Mouse (Mus musculus): ENCODE measurements around the gene Plekhg6. TPM values are rescaled to one million over a fixed set of nuclear protein-coding genes. Genes with fewer than 3 reads are reported as not detected.

Gene Plekhg6
- polyA plus RNA-seq, 2 experiments from 2014 or later = not detected

- ATAC-seq = peak; percentile 29
Measured at GRCm38 (mm10) chr6:125353221-125353620, 27.4 kb downstream of the Plekhg6 start.

DNA sequence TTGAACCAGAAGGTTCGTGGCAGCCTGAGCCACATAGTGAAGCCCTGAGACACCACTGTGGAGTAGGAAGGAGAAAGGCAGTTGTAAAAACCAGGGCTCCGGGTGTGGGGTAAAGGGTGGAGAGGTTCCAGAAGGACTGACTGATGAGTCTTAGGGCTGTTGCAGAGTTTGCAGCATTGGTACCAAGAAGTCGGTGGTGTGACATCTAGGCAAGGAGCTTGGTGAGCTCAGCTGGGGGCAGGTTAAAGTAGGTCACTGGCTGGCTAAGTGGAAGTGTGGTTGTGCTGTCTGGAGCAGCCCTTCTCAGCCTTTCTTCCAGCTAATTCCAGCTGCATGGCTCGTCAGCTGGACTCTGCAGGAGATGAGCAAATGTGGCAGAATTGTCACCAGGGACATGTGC is 27.8 kb downstream of the Plekhg6 start:
- no peak for ATAC-seq

GRCm38 (mm10) chr6:125352046-125352384 is 28.6 kb downstream of the Plekhg6 start:
- no peak for ATAC-seq

DNA sequence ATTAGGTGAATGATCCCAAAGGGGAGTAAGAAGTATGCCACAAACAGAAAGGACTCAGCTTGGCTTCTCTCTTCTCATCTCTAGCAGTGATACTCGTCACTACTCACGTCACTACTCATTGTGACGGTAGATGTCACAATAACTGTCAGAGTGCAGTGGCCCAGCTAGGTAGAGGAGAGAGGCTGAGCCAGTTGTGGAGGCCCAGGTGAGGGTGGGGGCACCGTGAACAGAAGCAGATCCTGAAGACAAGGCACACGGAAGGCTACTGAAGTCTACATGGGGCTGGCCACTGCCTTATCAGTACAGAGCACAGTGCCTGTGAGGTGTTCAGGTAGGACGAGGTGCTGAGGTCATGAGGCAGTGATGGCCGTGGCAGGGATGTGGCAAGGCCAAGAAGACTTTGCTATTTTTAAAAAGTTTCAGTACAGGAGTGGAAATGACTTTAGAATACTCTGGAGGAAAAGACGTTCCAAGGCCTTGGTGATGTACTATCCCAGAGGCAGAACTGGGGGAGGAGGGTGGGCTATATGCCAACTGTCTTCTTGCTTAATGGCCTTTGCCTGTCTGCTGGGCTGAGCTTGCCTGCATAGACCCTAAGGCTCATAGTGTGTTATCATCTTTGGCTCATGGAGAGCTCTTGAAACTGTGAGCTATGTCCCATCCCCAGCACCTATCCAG is 29.1 kb downstream of the Plekhg6 start:
- ATAC-seq = no peak

DNA sequence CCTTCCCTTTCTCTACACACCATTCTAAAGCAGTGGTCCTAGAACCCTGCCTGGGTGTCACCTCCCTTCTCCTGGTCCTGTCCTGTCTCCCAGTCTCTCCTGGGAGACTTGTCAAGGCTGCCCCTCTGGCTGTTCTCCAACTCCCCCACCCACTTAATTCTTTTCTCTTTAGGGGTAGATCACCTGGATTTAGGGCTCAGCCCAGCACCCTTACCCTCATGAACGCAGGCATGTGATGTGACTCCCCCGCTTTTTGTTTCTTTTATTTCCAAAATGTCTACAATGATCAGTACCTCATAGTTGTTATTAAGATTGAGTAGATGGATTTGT is 29.6 kb downstream of the Plekhg6 start:
- ATAC-seq = no peak

DNA sequence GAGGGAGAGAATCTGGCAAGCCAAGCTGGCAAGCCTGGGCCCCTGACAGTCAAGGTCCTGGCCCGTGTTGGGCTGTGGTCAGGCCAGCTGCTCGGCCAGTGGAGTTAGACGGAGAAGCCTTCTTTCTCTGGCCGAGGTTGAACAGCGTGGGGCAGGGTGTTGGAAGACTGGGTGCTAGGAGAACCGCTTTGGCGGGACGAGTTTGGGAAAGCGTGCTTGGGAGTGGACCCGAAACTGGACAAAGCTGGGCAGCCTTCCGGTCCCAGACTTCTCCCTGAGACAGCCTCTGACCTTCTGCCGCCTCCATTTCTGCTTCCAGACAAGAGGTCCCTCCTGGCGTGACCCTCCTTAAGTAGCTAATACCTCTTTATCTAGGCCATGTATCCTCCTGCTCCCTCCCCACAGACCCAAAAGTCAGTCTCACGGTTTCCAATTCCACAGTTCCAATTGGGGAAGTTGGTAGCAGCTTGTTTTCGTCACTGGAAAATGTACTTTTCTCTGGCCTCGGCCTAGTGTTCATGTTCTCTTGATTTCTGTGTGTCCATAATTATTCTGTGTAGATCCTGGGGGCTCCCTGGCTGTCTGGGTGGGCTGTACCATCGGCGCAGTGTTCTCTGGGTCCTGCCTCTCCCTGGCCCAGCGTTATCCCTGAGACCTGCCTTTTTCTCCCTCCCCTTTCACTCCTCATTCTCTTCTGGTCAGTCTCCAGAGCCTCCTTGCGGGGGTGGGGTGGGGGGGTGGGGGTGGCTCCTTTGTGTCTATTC is 30.2 kb downstream of the Plekhg6 start:
- ATAC-seq = no peak

GRCm38 (mm10) chr6:125349575-125350230 is 30.9 kb downstream of the Plekhg6 start:
- peak; percentile 68 for ATAC-seq

DNA sequence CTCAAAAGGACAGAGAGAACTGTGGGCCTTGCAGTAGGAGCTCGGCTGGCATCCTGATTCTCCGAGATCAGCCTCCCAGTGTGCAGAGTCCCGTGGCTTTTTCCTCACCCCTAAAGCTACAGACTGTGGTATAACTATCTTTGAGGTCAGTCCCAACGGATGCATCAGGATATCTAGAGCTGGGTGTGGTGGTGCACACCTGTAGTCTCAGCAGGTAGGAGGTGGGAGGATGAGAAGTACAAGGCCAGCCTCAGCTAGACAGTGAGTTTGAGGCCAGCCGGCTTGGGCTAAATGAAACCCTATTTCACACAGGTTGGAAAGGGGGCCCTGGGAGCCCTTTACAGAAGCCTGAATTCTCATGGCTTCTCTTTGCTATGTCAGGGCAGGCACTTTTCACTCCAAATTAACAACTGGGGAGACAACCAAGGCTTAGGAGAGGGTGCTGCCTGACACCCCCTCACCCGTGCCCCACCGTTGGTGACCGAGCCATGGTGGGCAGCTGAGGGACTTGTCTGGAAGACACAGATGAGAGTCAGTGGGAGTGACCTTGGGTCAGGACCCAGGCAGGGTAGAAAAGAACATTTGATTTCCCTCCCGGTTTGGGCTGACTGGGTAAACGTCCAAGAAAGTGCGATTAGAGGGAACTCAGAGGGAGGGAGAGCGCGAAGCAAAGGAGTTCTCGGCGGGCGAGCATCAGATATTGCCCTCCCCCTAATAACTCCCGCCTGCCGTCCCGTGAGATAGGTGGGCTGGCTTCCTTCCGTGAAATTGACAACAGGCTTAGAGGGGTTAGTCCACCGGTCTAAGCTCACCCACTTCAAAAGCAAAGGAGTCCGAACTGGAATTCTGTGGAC is 31.6 kb downstream of the Plekhg6 start, which contains the start of gene Tnfrsf1a:
TSS of gene Tnfrsf1a (plus strand) at position 642 of the 854 bp plus-strand sequence.
- ATAC-seq = no peak

DNA sequence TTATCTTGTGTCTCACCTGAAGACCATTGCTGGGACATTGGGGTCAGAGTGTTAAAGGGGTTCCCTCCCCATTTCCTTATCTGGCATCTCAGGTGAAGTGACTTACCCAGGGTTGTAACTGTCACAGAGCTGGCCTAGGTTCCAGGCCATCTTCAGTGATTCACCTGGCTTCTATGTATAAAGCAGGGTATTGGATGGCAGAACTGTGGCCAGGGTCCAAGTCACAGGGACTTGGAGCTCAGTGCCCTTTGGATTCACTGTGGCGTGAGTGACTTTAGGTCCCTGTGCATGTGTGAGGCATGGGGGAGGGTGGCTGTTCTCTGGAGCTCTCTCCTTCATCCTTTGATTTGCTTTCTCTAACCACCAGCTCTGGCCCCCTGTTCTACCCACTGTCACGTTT is 34.6 kb downstream of the Plekhg6 start:
- ATAC-seq = no peak

DNA sequence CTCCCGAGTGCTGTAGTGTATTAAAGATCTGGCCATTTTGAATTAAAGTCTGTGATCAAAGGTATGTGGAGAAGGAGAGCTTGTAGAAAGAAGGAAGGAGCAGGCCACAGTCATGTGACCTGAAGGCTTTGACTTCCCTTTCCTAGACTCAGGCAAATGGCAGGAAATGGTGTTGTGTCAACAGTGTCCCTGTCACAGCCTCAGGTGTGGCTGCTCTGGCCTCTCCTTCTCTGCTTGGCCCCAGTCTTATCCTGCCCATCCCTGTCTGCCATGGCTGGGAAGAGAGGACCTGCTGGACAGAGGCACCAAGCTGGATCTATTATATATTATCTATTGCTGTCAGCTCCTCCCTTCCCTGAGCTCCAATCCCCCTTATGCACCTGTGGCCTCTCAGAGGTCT is 35.0 kb downstream of the Plekhg6 start:
- ATAC-seq = peak; percentile 23

DNA sequence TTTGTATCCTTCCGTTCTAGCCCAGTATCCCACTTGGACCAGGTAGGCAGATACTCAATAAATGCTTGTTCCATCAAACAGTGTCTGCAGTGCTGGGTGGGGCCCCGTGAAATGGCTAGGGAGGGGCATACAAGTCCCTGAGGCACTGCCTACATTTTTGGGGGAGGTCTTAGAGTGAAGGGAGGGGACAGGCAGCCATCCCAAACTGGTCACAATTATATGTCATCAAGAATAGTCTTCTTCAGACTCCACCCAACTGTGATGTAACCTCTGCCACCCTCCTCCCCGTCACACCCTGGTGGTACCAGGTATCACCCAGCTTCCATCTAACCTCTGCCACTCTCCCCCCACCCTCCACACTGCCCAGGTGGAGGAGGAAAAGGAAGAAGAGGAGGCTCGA is 35.7 kb downstream of the Plekhg6 start:
- no peak for ATAC-seq

- ATAC-seq = no peak
Measured at GRCm38 (mm10) chr6:125344084-125344483, 36.5 kb downstream of the Plekhg6 start.

GRCm38 (mm10) chr6:125342198-125342597 is 38.4 kb downstream of the Plekhg6 start:
- no peak for ATAC-seq

GRCm38 (mm10) chr6:125340244-125340643 is 40.3 kb downstream of the Plekhg6 start:
- no peak for ATAC-seq

DNA sequence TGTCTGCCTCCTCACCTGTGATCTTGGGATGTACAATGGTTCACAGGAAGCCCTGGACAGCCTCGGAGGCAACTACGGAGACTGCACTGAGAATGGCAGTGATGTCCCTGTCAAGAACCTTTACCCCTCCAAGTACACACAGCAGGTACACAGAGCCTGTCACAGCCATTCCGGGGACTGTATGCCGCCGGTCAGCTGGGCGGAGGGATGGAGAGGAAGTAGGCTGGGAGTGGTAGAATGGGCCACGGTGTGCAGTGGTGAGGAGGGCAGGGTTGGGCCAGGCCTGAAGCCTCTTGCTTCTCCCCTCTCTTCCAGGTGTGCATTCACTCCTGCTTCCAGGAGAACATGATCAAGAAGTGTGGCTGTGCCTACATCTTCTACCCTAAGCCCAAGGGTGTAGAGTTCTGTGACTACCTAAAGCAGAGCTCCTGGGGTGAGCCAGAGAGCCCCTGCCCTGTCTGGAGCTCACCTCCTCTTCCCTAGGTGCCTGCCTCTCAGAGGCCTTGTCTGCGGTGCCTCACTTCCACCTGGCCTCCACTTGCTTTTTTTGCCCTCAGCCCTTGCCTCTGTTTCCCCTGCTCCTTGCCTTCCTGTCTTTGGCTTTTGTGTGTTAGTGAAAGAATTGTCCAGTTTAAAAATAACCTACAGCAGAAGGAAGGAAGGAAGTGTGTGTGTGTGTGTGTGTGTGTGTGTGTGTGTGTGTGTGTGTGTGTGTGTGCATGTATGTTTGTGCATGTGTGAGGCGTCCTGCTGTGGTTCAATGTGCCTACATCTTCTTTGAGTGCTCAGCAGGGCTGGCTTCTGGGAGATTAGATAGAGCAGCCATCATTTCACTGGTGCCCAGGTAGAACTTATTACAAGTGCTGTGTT is 41.6 kb downstream of the Plekhg6 start:
- ATAC-seq = peak; percentile 19

DNA sequence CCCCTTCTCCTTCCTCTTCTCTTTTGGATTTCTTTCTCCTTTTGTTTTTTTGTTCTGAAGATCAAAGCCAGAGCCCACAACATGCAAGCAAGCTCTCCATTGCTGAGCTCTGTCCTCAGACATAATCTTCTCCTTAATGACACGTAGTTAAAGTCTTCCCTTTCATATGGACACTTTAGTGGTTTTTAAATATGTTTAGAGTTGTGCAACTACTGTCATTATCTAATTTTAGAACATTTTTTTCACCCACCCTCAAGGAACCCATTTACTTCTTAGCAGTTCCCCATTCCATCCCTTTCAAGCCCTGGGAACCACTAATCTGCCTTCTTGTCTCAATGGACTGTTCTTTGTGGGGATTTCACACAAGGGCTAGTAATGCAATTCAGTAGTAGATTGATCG is 46.2 kb downstream of the Plekhg6 start:
- no peak for ATAC-seq

DNA sequence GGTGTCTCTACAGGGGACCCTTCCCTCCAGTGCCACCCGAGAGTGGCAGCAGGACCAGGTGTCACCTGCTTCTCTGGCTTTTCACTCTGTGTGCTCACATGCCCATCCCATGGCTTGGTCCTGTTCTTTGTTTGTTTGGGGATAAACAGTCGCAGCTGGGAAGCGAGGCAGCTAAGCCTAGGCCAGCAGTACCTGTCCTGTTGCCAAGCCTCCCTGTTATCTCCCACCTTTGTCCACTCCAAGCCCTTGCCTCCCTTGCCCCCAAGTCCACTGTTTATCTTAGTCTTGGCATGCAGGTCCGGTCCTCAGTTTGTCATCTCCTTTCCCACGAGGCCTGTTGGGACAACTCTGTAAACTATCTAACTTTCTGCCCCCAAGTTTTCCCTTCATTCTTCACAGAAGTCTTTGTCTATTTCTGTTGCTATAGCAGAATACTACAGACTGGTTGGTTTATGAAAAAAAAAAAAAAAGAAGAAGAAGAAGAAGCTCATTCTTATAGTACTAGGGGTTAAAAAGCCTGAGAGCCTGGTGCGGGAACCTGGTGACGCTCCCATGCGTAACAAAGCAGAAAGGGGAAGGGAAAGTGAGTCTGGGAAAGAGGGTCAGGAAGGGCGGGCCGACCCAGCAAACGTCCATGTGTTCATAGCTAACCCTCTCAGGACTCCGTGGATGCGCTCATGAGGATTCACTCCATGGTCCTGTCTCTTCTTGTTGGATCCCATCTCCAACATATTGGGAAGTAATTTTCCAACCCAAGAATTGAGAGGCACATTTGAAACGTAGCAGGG is 47.3 kb downstream of the Plekhg6 start:
- ATAC-seq = no peak

DNA sequence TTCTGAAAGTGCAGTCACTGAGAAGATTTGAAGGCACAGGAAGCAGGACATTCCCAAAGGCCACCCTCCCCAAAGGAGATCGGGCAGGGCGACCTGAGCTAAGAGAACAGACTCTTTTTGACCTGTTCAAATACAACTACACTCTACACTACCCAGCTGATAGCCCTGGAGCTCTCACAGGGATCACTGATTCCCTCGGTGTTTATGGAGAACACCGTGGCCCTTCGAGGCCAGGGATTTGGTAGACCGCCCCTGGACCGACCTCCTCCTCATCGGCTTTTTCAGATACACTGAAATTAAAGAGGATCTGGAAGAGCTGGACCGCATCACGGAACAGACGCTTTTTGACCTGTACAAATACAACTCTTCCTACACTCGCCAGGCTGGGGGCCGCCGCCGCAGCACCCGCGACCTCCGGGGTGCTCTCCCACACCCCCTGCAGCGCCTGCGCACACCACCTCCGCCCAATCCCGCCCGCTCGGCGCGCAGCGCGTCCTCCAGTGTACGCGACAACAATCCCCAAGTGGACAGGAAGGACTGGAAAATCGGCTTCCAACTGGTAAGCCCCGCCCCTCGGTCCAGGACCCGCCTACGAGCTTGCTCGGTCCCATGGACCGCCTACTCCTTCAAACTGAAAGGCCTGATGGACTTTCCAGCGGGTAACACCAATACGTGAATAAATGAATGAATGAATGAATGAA is 49.8 kb downstream of the Plekhg6 start:
- no peak for ATAC-seq

- no peak for ATAC-seq
Measured at GRCm38 (mm10) chr6:125328243-125328642, 52.4 kb downstream of the Plekhg6 start.

DNA sequence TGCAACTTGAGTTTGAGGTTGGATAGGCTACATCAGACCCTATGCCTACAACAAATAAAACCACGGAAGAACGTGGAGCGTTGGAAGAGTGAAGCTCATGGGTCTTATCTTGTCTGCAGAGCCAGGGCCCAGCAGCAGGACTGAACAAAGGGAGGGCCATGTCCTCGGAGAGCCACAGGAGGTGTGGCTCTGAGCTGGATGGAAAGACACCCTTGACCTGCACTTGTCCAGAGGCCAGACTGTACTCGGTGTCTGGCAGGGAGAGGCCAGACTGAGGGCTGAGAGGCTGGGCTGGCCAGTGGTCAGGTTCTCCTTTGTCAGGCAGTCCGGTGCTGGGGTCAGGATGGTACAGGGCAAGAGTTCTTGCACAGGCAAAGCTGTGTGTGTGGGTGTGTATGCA is 55.3 kb downstream of the Plekhg6 start:
- no peak for ATAC-seq

All from activated CD4-positive, CD25-positive, alpha-beta regulatory T cell, adult 4 months (primary cell).